Mouse (Mus musculus): ENCODE data around the gene Hunk. TPM values are rescaled to one million over a fixed set of nuclear protein-coding genes. Genes with fewer than 3 reads are reported as not detected.

The Hunk gene
- polyA plus RNA-seq, 1 experiment, result 0.40 TPM

- TF ChIP-seq POLR2A (IDR thresholded peaks at IDR 0.05; ENCODE audit: low read depth, low read length) (no peak), CTCF (IDR thresholded peaks at IDR 0.05; ENCODE audit: extremely low read depth, insufficient read depth, insufficient read length, insufficient replicate concordance) (no peak)
- H3K4me3 ChIP-seq (ENCODE audit: extremely low read depth, insufficient read depth, insufficient read length), result no peak overlapping the region
- no peaks in the 10 kb centered on the region for H3K36me3 ChIP-seq (ENCODE audit: control insufficient read depth, insufficient read depth, low read length)
- WGBS, result 88% methylated on average over 5 of the region's 5 CpGs
- no peaks in the 10 kb centered on the region for H3K27me3 ChIP-seq (ENCODE audit: control insufficient read depth, insufficient read depth, low read length)
- no peak overlapping the region for H3K27ac ChIP-seq (ENCODE audit: insufficient read depth, low read length)
- H3K4me1 ChIP-seq (ENCODE audit: control insufficient read depth, insufficient read depth, insufficient read length), result no peaks in the 10 kb centered on the region
- DNase-seq (ENCODE audit: low read depth in 1 of 2, low spot score in 2 of 2), result no peak
Observed at GRCm38 (mm10) chr16:90353156-90353555, 32.7 kb upstream of the Hunk start.

DNA sequence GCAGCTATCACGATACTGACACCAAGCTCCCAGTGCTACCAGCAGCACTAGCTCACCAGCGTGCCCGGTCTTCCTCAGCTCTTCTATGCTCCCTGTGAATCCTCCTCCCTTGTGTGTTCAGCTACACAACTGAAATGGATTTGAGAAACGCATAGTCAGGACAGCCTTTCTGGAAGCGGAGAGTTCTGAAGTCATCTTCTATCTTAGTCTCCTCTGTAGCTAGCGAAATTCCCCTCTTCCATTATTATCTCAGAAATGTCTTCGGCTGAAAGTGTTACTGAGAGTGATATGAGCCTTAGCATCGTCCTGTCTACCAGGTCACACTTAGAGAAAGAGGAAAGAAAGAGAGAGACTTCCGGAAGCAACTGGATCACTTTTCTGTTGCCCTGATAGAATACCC, 26.5 kb upstream of the Hunk start:
- WGBS, result 70% methylated on average over 9 of the region's 9 CpGs
- no peaks in the 10 kb centered on the region for H3K36me3 ChIP-seq (ENCODE audit: control insufficient read depth, insufficient read depth, low read length)
- DNase-seq (ENCODE audit: low read depth in 1 of 2, low spot score in 2 of 2), result no peak
- TF ChIP-seq POLR2A (IDR thresholded peaks at IDR 0.05; ENCODE audit: low read depth, low read length), result no peak
- no peak for TF ChIP-seq CTCF (IDR thresholded peaks at IDR 0.05; ENCODE audit: extremely low read depth, insufficient read depth, insufficient read length, insufficient replicate concordance)
- no peaks in the 10 kb centered on the region for H3K27me3 ChIP-seq (ENCODE audit: control insufficient read depth, insufficient read depth, low read length)
- no peaks in the 10 kb centered on the region for H3K4me1 ChIP-seq (ENCODE audit: control insufficient read depth, insufficient read depth, insufficient read length)
- H3K27ac ChIP-seq (ENCODE audit: insufficient read depth, low read length), result no peak overlapping the region
- H3K4me3 ChIP-seq (ENCODE audit: extremely low read depth, insufficient read depth, insufficient read length), result no peak overlapping the region

GRCm38 (mm10) chr16:90359750-90360149, 26.1 kb upstream of the Hunk start:
- 31% methylated on average over 4 of the region's 4 CpGs for WGBS
- Histone ChIP-seq H3K4me3 (ENCODE audit: extremely low read depth, insufficient read depth, insufficient read length) (no peak overlapping the region), H3K27me3 (ENCODE audit: control insufficient read depth, insufficient read depth, low read length) (no peaks in the 10 kb centered on the region), H3K27ac (ENCODE audit: insufficient read depth, low read length) (no peak overlapping the region), H3K36me3 (ENCODE audit: control insufficient read depth, insufficient read depth, low read length) (no peaks in the 10 kb centered on the region), H3K4me1 (ENCODE audit: control insufficient read depth, insufficient read depth, insufficient read length) (no peaks in the 10 kb centered on the region)
- no peak for DNase-seq (ENCODE audit: low read depth in 1 of 2, low spot score in 2 of 2)
- TF ChIP-seq CTCF (IDR thresholded peaks at IDR 0.05; ENCODE audit: extremely low read depth, insufficient read depth, insufficient read length, insufficient replicate concordance) (no peak), POLR2A (IDR thresholded peaks at IDR 0.05; ENCODE audit: low read depth, low read length) (no peak)

DNA sequence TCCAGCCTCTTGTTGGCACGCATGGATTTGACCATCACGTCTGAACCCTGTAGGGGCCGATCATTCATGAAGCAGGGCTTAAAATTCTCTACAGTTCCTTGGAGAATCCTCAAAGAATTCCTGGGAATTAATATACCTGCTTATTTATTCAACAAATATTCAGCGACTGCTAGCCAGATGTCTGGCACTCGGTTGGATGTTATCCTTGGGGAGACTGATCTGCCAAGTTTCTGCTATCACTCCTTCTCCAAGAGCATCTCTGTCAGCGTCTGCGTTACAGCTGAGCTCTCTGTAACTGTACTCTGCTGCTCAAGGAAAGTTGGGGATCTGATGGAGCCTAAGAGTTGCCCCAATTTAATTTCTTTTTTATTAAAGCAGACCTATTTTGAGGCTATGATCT, 25.5 kb upstream of the Hunk start:
- H3K4me3 ChIP-seq (ENCODE audit: extremely low read depth, insufficient read depth, insufficient read length), result no peak overlapping the region
- TF ChIP-seq POLR2A (IDR thresholded peaks at IDR 0.05; ENCODE audit: low read depth, low read length) (no peak), CTCF (IDR thresholded peaks at IDR 0.05; ENCODE audit: extremely low read depth, insufficient read depth, insufficient read length, insufficient replicate concordance) (no peak)
- H3K4me1 ChIP-seq (ENCODE audit: control insufficient read depth, insufficient read depth, insufficient read length), result no peaks in the 10 kb centered on the region
- no peaks in the 10 kb centered on the region for H3K27me3 ChIP-seq (ENCODE audit: control insufficient read depth, insufficient read depth, low read length)
- H3K27ac ChIP-seq (ENCODE audit: insufficient read depth, low read length), result no peak overlapping the region
- H3K36me3 ChIP-seq (ENCODE audit: control insufficient read depth, insufficient read depth, low read length), result no peaks in the 10 kb centered on the region
- DNase-seq (ENCODE audit: low read depth in 1 of 2, low spot score in 2 of 2), result no peak
- 82% methylated on average over 7 of the region's 7 CpGs for WGBS

DNA sequence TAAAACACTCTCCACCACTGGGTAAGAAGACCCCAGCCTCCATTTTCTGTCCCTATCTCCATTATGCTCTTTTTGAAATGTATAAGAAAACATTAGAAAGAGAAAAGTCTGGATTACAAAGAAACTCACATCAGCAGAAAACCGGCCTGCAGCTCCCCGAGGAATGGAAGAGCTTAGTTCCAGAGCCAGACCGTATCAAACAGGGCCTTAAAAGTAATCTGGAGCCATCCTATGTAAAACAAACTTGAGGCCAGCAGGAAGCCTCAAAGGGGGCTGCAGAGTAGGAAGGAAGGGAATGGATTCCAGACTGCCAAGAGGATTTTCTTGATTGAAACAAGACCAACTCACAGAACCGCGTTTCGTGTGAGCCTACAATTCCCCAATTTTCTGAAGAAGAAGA, 22.9 kb upstream of the Hunk start:
- 84% methylated on average over 6 of the region's 6 CpGs for WGBS

DNA sequence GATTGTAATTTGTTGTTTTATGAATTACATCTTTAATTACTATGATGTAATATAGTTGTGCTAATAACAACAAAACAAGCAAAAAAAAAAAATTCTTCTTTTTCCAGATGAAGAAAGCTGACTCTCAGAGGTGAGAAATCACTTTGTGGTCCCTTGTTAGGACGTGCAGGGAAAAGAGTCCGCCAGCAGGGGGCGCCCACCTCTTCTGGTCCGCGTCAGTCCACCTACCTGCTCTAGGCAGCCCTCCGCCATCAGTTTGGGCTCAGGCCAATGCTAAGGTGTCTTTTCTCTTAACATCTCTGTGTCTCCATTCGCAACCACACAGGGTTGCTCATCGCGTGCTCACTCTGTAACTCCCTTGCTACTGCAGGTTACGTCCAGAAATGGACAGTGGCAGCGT, 5.9 kb upstream of the Hunk start:
- Histone ChIP-seq H3K4me1 (ENCODE audit: control insufficient read depth, insufficient read depth, insufficient read length) (no peaks in the 10 kb centered on the region), H3K27ac (ENCODE audit: insufficient read depth, low read length) (no peak overlapping the region), H3K36me3 (ENCODE audit: control insufficient read depth, insufficient read depth, low read length) (no peaks in the 10 kb centered on the region), H3K27me3 (ENCODE audit: control insufficient read depth, insufficient read depth, low read length) (no peaks in the 10 kb centered on the region), H3K4me3 (ENCODE audit: extremely low read depth, insufficient read depth, insufficient read length) (no peak overlapping the region)
- peak in 1 of 2 experiments; percentile 42 for DNase-seq (ENCODE audit: low read depth in 1 of 2, low spot score in 2 of 2)
- 14% methylated on average over 11 of the region's 11 CpGs for WGBS
- peak; percentile 64; the same call in 1 of the 2 replicates for TF ChIP-seq CTCF (IDR thresholded peaks at IDR 0.05; ENCODE audit: extremely low read depth, insufficient read depth, insufficient read length, insufficient replicate concordance)
- no peak for TF ChIP-seq POLR2A (IDR thresholded peaks at IDR 0.05; ENCODE audit: low read depth, low read length)

More for the DNA sequence above, 22.9 kb upstream of the Hunk start:
- no peaks in the 10 kb centered on the region for H3K36me3 ChIP-seq (ENCODE audit: control insufficient read depth, insufficient read depth, low read length)
- no peaks in the 10 kb centered on the region for H3K4me1 ChIP-seq (ENCODE audit: control insufficient read depth, insufficient read depth, insufficient read length)
- TF ChIP-seq POLR2A (IDR thresholded peaks at IDR 0.05; ENCODE audit: low read depth, low read length) (no peak), CTCF (IDR thresholded peaks at IDR 0.05; ENCODE audit: extremely low read depth, insufficient read depth, insufficient read length, insufficient replicate concordance) (no peak)
- H3K27ac ChIP-seq (ENCODE audit: insufficient read depth, low read length), result no peak overlapping the region
- no peak overlapping the region for H3K4me3 ChIP-seq (ENCODE audit: extremely low read depth, insufficient read depth, insufficient read length)
- no peak for DNase-seq (ENCODE audit: low read depth in 1 of 2, low spot score in 2 of 2)
- H3K27me3 ChIP-seq (ENCODE audit: control insufficient read depth, insufficient read depth, low read length), result no peaks in the 10 kb centered on the region

DNA sequence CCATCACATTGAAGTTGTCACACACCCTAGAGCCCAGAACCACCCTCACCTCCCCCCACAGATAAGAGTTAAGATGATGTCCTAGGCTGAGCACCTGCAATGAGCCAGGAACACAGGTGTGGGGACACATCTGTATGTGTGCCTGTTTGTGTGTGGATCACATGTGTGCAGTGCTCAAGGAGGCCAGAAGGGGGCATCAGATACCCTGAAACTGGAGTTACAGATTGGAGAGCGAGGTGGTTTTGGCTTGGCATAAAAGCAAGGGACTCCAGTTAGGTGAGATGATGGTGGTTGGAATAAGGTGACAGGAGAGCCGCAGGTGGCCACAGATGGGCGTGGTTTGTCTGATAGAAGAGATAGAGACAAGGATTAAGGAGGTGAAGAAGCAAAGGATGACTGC, 4.2 kb upstream of the Hunk start:
- WGBS, result 94% methylated on average over 3 of the region's 3 CpGs
- Histone ChIP-seq H3K27me3 (ENCODE audit: control insufficient read depth, insufficient read depth, low read length) (peaks cover 14% of the 10 kb centered on the region), H3K4me3 (ENCODE audit: extremely low read depth, insufficient read depth, insufficient read length) (no peak overlapping the region), H3K36me3 (ENCODE audit: control insufficient read depth, insufficient read depth, low read length) (no peaks in the 10 kb centered on the region), H3K4me1 (ENCODE audit: control insufficient read depth, insufficient read depth, insufficient read length) (peaks cover 5% of the 10 kb centered on the region; the same call in 1 of the 2 replicates), H3K27ac (ENCODE audit: insufficient read depth, low read length) (no peak overlapping the region)
- no peak for DNase-seq (ENCODE audit: low read depth in 1 of 2, low spot score in 2 of 2)
- TF ChIP-seq CTCF (IDR thresholded peaks at IDR 0.05; ENCODE audit: extremely low read depth, insufficient read depth, insufficient read length, insufficient replicate concordance) (no peak), POLR2A (IDR thresholded peaks at IDR 0.05; ENCODE audit: low read depth, low read length) (no peak)
